24 mouse cellular contexts compared by ENCODE assay signal in genomic region chr1:71658632-71659031, GRCm38 (mm10).
"Had no signal": no experiment of that assay in that cellular context is flagged by ENCODE, and none has a peak within 500 bp of the region (broad histone marks: within the 10 kb centered on the region; RNA-seq: fewer than 3 reads in every experiment).

No protein-coding gene starts in this region.

- H3K9me3 ChIP-seq: hindbrain, embryonic 15.5 days; limb, embryonic 15.5 days had no signal

- H3K4me2 ChIP-seq: heart, embryonic 11.5 days; heart, embryonic 13.5 days; heart, embryonic 15.5 days; hindbrain, embryonic 13.5 days; hindbrain, embryonic 15.5 days; kidney, embryonic 15.5 days; limb, embryonic 13.5 days; limb, embryonic 15.5 days; liver, embryonic 12.5 days had no signal

- H3K4me1 ChIP-seq: heart, embryonic 15.5 days had no signal

- H3K36me3 ChIP-seq: heart, embryonic 15.5 days; hindbrain, embryonic 13.5 days; hindbrain, embryonic 15.5 days; kidney, embryonic 15.5 days; limb, embryonic 13.5 days; limb, embryonic 15.5 days; liver, embryonic 12.5 days had no signal

- DNase-seq: gastrocnemius, postnatal 25 days; heart, adult 18-20 months; heart, postnatal 14 days; heart, postnatal 36 days; kidney, adult 11 months; kidney, adult 2 months; kidney, adult 9 months; kidney, postnatal 14 days; kidney, postnatal 36 days; layer of hippocampus, adult 9-11 months; layer of hippocampus, postnatal 36 days; left cerebral cortex, postnatal 4 days had no signal

- H3K9ac ChIP-seq: heart, embryonic 13.5 days; heart, embryonic 15.5 days; hindbrain, embryonic 13.5 days; hindbrain, embryonic 15.5 days; kidney, embryonic 15.5 days; limb, embryonic 13.5 days; limb, embryonic 15.5 days; liver, embryonic 12.5 days had no signal

- H3K27me3 ChIP-seq: heart, embryonic 13.5 days; heart, embryonic 15.5 days; kidney, embryonic 15.5 days; limb, embryonic 13.5 days; limb, embryonic 15.5 days had no signal

- H3K27ac ChIP-seq: heart, embryonic 13.5 days; heart, embryonic 15.5 days; hindbrain, embryonic 13.5 days; hindbrain, embryonic 15.5 days; hindbrain, postnatal 0 days; kidney, embryonic 15.5 days; kidney, postnatal 0 days; limb, embryonic 13.5 days; limb, embryonic 15.5 days; liver, embryonic 12.5 days had no signal

- H3K4me3 ChIP-seq: heart, embryonic 13.5 days; heart, embryonic 15.5 days; hindbrain, embryonic 13.5 days; hindbrain, embryonic 15.5 days; kidney, embryonic 15.5 days; limb, embryonic 13.5 days; limb, embryonic 15.5 days; liver, embryonic 12.5 days had no signal

- ATAC-seq: hindbrain, postnatal 0 days; intestine, embryonic 16.5 days; liver, embryonic 12.5 days had no signal
